9 mouse cellular contexts compared by ENCODE assay signal in the genomic region with DNA sequence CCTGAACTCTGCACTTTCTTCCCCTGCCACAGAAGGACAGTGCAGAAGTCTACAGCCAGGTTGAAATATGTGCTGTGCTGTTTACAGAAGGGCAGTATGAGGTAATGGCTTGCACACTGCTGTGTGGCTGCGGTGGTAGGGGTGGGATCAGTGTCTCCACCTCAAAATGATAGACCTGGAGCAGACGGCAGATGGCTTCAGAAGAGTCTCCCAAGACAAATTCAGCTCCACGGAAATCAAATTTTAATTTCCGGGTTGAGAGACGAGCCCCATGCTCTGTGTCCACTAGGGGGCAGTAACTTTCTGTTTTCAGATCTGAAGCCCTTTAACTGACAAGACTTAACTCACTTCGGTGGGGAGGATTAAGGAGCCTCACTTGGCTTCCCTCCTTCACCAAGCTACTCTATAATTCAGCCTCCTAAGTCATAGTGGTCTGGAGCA. TPM values are rescaled to one million over a fixed set of nuclear protein-coding genes. Genes with fewer than 3 reads are reported as not detected.
DNase-seq lines count a peak whose midpoint lies in the region; ATAC-seq and TF ChIP-seq lines count a peak whose summit lies in the region.
"Had no signal": no experiment of that assay in that cellular context is flagged by ENCODE, and none has a peak within 500 bp of the region (broad histone marks: within the 10 kb centered on the region; RNA-seq: fewer than 3 reads in every experiment).

No protein-coding gene starts in this region.

- peak overlapping the region; percentile 59 for H3K9ac ChIP-seq in MEL (ENCODE audit: control insufficient read depth, low read depth, low read length, poor library complexity, severe bottlenecking)
- no peak overlapping the region for H3K9ac ChIP-seq in stomach, postnatal 0 days (ENCODE audit: low read length)
- H3K9ac ChIP-seq: limb, embryonic 15.5 days had no signal

- peak; percentile 79 for TF ChIP-seq RAD21 in MEL (IDR thresholded peaks at IDR 0.05; ENCODE audit: low read depth, low read length)

- H3K4me3 ChIP-seq in MEL (ENCODE audit: control insufficient read depth in 1 of 2, insufficient read depth in 1 of 2, low read depth in 2 of 2, low read length in 2 of 2), result peak overlapping the region; percentile 26 to 32; a peak in 3 of 4 replicates
- H3K4me3 ChIP-seq in hindbrain, embryonic 10.5 days, result no peak overlapping the region
- no peak overlapping the region for H3K4me3 ChIP-seq in limb, embryonic 10.5 days
- no peak overlapping the region; the same call in 1 of the 2 replicates for H3K4me3 ChIP-seq in midbrain, embryonic 10.5 days
- no peak overlapping the region for H3K4me3 ChIP-seq in stomach, postnatal 0 days (ENCODE audit: low read depth, low read length)
- H3K4me3 ChIP-seq: limb, embryonic 15.5 days had no signal

- 0 out of 2 replicates have a peak overlapping the region, but pooled peaks have one; percentile 12 for H3K27ac ChIP-seq in MEL (ENCODE audit: control insufficient read depth, low read depth, low read length)
- H3K27ac ChIP-seq in hindbrain, embryonic 10.5 days, result no peak overlapping the region
- H3K27ac ChIP-seq in limb, embryonic 10.5 days, result no peak overlapping the region
- H3K27ac ChIP-seq in midbrain, embryonic 10.5 days (replicated peaks), result no peak overlapping the region
- H3K27ac ChIP-seq in stomach, postnatal 0 days (replicated peaks), result no peak overlapping the region
- H3K27ac ChIP-seq: limb, embryonic 15.5 days had no signal

- no peak for TF ChIP-seq EP300 in MEL (IDR thresholded peaks at IDR 0.05; ENCODE audit: low read depth in 1 of 2, low read length in 2 of 2)
- no peak for TF ChIP-seq EP300 in stomach, postnatal 0 days (optimal IDR thresholded peaks at IDR 0.05)

- no peaks in the 10 kb centered on the region for H3K27me3 ChIP-seq in MEL (ENCODE audit: control insufficient read depth in 1 of 2, insufficient read depth in 2 of 2, low read length in 2 of 2)
- H3K27me3 ChIP-seq in hindbrain, embryonic 10.5 days (ENCODE audit: insufficient read depth, poor library complexity, severe bottlenecking), result no peaks in the 10 kb centered on the region
- H3K27me3 ChIP-seq in limb, embryonic 10.5 days (ENCODE audit: low read depth, poor library complexity, severe bottlenecking), result no peaks in the 10 kb centered on the region
- H3K27me3 ChIP-seq in midbrain, embryonic 10.5 days (ENCODE audit: low read depth, poor library complexity, severe bottlenecking), result no peaks in the 10 kb centered on the region
- H3K27me3 ChIP-seq in stomach, postnatal 0 days (ENCODE audit: control insufficient read depth, insufficient read depth, low read length), result no peaks in the 10 kb centered on the region
- H3K27me3 ChIP-seq: limb, embryonic 15.5 days had no signal

- DNase-seq in adrenal gland, postnatal 14 days, result peak; percentile 69
- DNase-seq in adrenal gland, postnatal 25 days, result no peak
- DNase-seq in MEL (ENCODE audit: low read depth, low spot score), result peak; percentile 87
- DNase-seq in embryo, embryonic 10.5 days (ENCODE audit: low spot score), result peak; percentile 87
- peak; percentile 55 for DNase-seq in hindbrain, embryonic 10.5 days (ENCODE audit: low spot score)
- peak; percentile 50 for DNase-seq in limb, embryonic 10.5 days (ENCODE audit: low spot score)
- DNase-seq in midbrain, embryonic 10.5 days (ENCODE audit: low spot score), result peak; percentile 50
- peak; percentile 58 for DNase-seq in stomach, postnatal 0 days (ENCODE audit: low spot score)

- 24% methylated on average over 6 of the region's 6 CpGs for WGBS in hindbrain, embryonic 10.5 days
- WGBS in limb, embryonic 10.5 days, result 20% methylated on average over 6 of the region's 6 CpGs
- WGBS in midbrain, embryonic 10.5 days, result 26% methylated on average over 6 of the region's 6 CpGs
- WGBS in stomach, postnatal 0 days, result 7% methylated on average over 6 of the region's 6 CpGs

- H3K79me2 ChIP-seq in MEL (ENCODE audit: control insufficient read depth, insufficient read depth, low read length, poor library complexity), result no peaks in the 10 kb centered on the region

- no peaks in the 10 kb centered on the region for H3K9me3 ChIP-seq in MEL (replicated peaks; ENCODE audit: insufficient read depth, low read length)
- H3K9me3 ChIP-seq in hindbrain, embryonic 10.5 days, result no peaks in the 10 kb centered on the region
- no peaks in the 10 kb centered on the region for H3K9me3 ChIP-seq in limb, embryonic 10.5 days (replicated peaks)
- H3K9me3 ChIP-seq in midbrain, embryonic 10.5 days (replicated peaks), result no peaks in the 10 kb centered on the region
- no peaks in the 10 kb centered on the region for H3K9me3 ChIP-seq in stomach, postnatal 0 days (ENCODE audit: control insufficient read depth, low read length)
- H3K9me3 ChIP-seq: limb, embryonic 15.5 days had no signal

- no peak; a peak in 1 of 4 replicates for TF ChIP-seq POLR2A in MEL (IDR thresholded peaks at IDR 0.05; ENCODE audit: control insufficient read depth in 1 of 2, insufficient read depth in 1 of 2, low read depth in 1 of 2, low read length in 2 of 2, poor library complexity in 1 of 2)

- H3K4me1 ChIP-seq in MEL (ENCODE audit: control insufficient read depth in 1 of 2, insufficient read depth in 2 of 2, low read length in 2 of 2), result peaks cover 0 to 3% of the 10 kb centered on the region in 2 experiments; a peak in 3 of 4 replicates
- no peaks in the 10 kb centered on the region for H3K4me1 ChIP-seq in hindbrain, embryonic 10.5 days (replicated peaks)
- H3K4me1 ChIP-seq in limb, embryonic 10.5 days, result no peaks in the 10 kb centered on the region
- no peaks in the 10 kb centered on the region for H3K4me1 ChIP-seq in midbrain, embryonic 10.5 days
- H3K4me1 ChIP-seq in stomach, postnatal 0 days (replicated peaks; ENCODE audit: control insufficient read depth, insufficient read depth), result no peaks in the 10 kb centered on the region
- H3K4me1 ChIP-seq: limb, embryonic 15.5 days had no signal

- ATAC-seq in stomach, postnatal 0 days (ENCODE audit: low FRiP score, low TSS enrichment), result peak; percentile 67

- no peak overlapping the region for H3K4me2 ChIP-seq in stomach, postnatal 0 days (replicated peaks; ENCODE audit: low read depth)
- H3K4me2 ChIP-seq: limb, embryonic 15.5 days had no signal

- no peaks in the 10 kb centered on the region; a peak in 1 of 4 replicates for H3K36me3 ChIP-seq in MEL (ENCODE audit: control insufficient read depth in 1 of 2, insufficient read depth in 2 of 2, low read length in 2 of 2)
- H3K36me3 ChIP-seq in hindbrain, embryonic 10.5 days, result no peaks in the 10 kb centered on the region
- no peaks in the 10 kb centered on the region for H3K36me3 ChIP-seq in limb, embryonic 10.5 days
- H3K36me3 ChIP-seq in midbrain, embryonic 10.5 days, result no peaks in the 10 kb centered on the region
- no peaks in the 10 kb centered on the region for H3K36me3 ChIP-seq in stomach, postnatal 0 days (ENCODE audit: control insufficient read depth, insufficient read depth, low read length)
- H3K36me3 ChIP-seq: limb, embryonic 15.5 days had no signal

- peak; percentile 65 to 92 (median 75) for TF ChIP-seq CTCF in MEL (IDR thresholded peaks at IDR 0.05 in 2 of 3, conservative IDR thresholded peaks at IDR 0.05 in 1 of 3; ENCODE audit: control insufficient read depth in 1 of 3, insufficient read depth in 1 of 3, low read depth in 2 of 3, low read length in 3 of 3, poor library complexity in 1 of 3, severe bottlenecking in 1 of 3)
- peak; percentile 83 for TF ChIP-seq CTCF in stomach, postnatal 0 days (IDR thresholded peaks at IDR 0.05; ENCODE audit: low read depth)

TF ChIP-seq in MEL, 35 proteins besides CTCF, POLR2A, EP300 and RAD21 (continues in another document):
- TF ChIP-seq GABPA (IDR thresholded peaks at IDR 0.05; ENCODE audit: low read depth, low read length) (no peak), MXI1 (IDR thresholded peaks at IDR 0.05; ENCODE audit: low read depth, low read length) (peak; percentile 37; the same call in 1 of the 2 replicates), BHLHE40 (IDR thresholded peaks at IDR 0.05; ENCODE audit: borderline replicate concordance, low read depth, low read length) (0 out of 2 replicates have a peak, but pooled peaks have one; percentile 7), ZNF384 (IDR thresholded peaks at IDR 0.05; ENCODE audit: low read depth, low read length) (no peak), E2F4 (IDR thresholded peaks at IDR 0.05; ENCODE audit: borderline replicate concordance, low read depth, low read length) (no peak), RCOR1 (IDR thresholded peaks at IDR 0.05; ENCODE audit: low read depth, low read length) (no peak), POLR2AphosphoS5 (IDR thresholded peaks at IDR 0.05; ENCODE audit: borderline replicate concordance, low read depth, low read length) (no peak), TAL1 (IDR thresholded peaks at IDR 0.05; ENCODE audit: low read length) (no peak), USF2 (IDR thresholded peaks at IDR 0.05; ENCODE audit: borderline replicate concordance in 1 of 2, insufficient read depth in 1 of 2, low read depth in 1 of 2, low read length in 2 of 2) (no peak), SMC3 (IDR thresholded peaks at IDR 0.05; ENCODE audit: low read depth, low read length) (peak; percentile 78), POLR2AphosphoS2 (IDR thresholded peaks at IDR 0.05; ENCODE audit: low read length) (no peak), CHD2 (IDR thresholded peaks at IDR 0.05; ENCODE audit: low read length) (no peak), TBP (IDR thresholded peaks at IDR 0.05; ENCODE audit: low read depth, low read length) (0 out of 2 replicates have a peak, but pooled peaks have one; percentile 38), HCFC1 (IDR thresholded peaks at IDR 0.05; ENCODE audit: low read depth, low read length) (peak; percentile 64; the same call in 1 of the 2 replicates), NELFE (IDR thresholded peaks at IDR 0.05; ENCODE audit: low read depth, low read length) (0 out of 2 replicates have a peak, but pooled peaks have one; percentile 28), ETS1 (IDR thresholded peaks at IDR 0.05; ENCODE audit: low read depth, low read length) (no peak), ZC3H11A (IDR thresholded peaks at IDR 0.05; ENCODE audit: low read depth, low read length) (peak; percentile 63), NRF1 (IDR thresholded peaks at IDR 0.05; ENCODE audit: insufficient read depth, low read depth, low read length, poor library complexity, severe bottlenecking) (no peak)

RNA-seq across cellular contexts. Expression of gene Incenp, which starts 12.0 kb away (rescaled TPM):
- total RNA-seq in adrenal gland, postnatal 14 days (2021), result 25.3 and 29.3 TPM in 2 replicates
- 28.3 and 32.4 TPM in 2 replicates for total RNA-seq in adrenal gland, postnatal 25 days (2021)
- 91.0 and 103 TPM in 2 replicates for total RNA-seq in MEL (2012; rRNA removed)
- polyA plus RNA-seq in MEL (2012; ENCODE audit: insufficient read depth in 1 of 2, insufficient read length in 2 of 2, low read depth in 1 of 2, low replicate concordance in 2 of 2, missing spikeins in 1 of 2), result 100 to 1,000 TPM in 1 of 2 experiments, not detected in 1; 216 TPM
- 124 and 150 TPM in 2 replicates for polyA plus RNA-seq in hindbrain, embryonic 10.5 days (2016; fragmentation: Nextera tagmentation; extraction: Ambion mirVana)
- 167 and 183 TPM in 2 replicates for polyA plus RNA-seq in limb, embryonic 10.5 days (2016; fragmentation: Nextera tagmentation; extraction: Ambion mirVana)
- polyA plus RNA-seq in midbrain, embryonic 10.5 days (2016; fragmentation: Nextera tagmentation; extraction: Ambion mirVana), result 142 and 150 TPM in 2 replicates
- polyA plus RNA-seq in stomach, postnatal 0 days (2015; fragmentation: Nextera tagmentation; extraction: Ambion mirVana), result 20.7 and 23.8 TPM in 2 replicates

Comparison
In these comparisons a context has a peak if more than half of its experiments do, and no peak if none do; other contexts are left out.
1. H3K4me3 ChIP-seq: peak in MEL (2 of 2); none in hindbrain, embryonic 10.5 days (single experiment), limb, embryonic 10.5 days (single experiment), midbrain, embryonic 10.5 days (single experiment) and stomach, postnatal 0 days (single experiment).